Mouse (Mus musculus) c-Kit-positive CD71-positive TER-119-positive erythroid progenitor cells, embryonic 14.5 days (primary cell): ENCODE results near the gene Ss18l1.
A peak's percentile ranks its signal among the peaks of the same experiment; 100 is the strongest.

Source experiments
- DNase-seq: peaks from one replicate; pipeline ENCODE4 v3.0.0-alpha.2; 2013; ENCODE audit warnings: low spot score

Ss18l1 gene

DNA sequence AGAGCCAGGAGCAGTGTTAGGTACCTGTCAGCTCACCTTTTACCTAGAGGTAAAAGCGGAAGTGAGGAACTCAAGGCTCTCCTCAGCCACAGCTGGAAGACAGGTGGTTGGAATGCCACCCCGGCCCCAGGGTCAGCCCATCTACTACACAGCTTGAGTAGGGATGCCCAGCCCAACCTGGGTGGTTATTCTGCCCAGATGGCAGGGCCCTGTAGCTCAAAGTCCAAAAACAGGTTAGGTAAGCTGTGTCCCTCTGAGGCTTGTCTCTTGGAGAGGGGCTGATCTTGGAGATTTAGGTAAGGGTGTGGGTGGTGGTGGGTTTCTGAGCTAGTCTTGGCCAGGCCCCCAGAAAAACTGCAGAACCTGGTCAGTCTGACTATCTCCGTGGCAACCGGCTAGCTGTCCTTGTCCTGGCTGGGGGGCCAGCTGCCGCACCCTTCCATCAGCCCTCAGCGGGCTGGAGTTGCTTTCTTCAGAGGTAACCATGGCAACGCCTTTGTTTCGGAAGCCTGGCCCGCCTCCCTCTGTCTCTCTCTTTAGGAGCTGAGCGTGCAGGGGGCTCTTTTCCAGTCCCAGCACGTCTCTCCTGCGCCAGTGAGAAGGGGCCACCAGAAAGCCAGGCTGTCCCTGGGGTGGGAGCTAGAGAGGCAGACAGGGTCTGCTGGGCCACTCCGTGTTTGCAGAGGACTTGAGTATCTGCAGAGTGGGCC, 75.3 kb downstream of the Ss18l1 start:
- no peak for DNase-seq

GRCm38 (mm10) chr2:180118661-180119438, 76.5 kb downstream of the Ss18l1 start, which contains the start of gene Osbpl2:
TSS of gene Osbpl2 (plus strand) at chr2:180119306.
- DNase-seq: peak; percentile 97
